In the genomic region with DNA sequence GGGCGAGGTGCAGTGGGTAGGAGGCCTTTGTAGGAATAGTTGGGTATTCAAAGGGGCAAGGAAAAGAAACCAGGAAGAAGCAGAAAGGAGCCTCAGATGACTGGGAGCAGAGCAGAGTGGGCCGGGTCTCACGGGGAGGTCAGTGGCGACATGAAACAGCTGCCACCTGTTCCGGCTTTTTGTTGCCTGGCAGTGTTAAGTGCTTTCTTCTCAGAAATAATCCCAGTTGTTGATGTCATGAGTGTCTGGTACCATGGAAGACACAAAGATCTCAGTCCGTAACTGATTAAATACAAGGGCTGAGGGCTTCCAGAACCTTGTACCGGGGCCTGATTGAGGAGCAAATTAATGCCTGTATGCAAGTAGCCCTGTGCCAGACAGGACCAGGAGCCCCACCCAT, we compare ENCODE assay signal across 14 mouse cellular contexts.
"Had no signal": no experiment of that assay in that cellular context is flagged by ENCODE, and none has a peak within 500 bp of the region (broad histone marks: within the 10 kb centered on the region; RNA-seq: fewer than 3 reads in every experiment).

No protein-coding gene starts in this region.

- H3K9ac ChIP-seq: intestine, embryonic 15.5 days; limb, embryonic 15.5 days; liver, embryonic 13.5 days; midbrain, embryonic 12.5 days; neural tube, embryonic 15.5 days had no signal

- H3K4me2 ChIP-seq: intestine, embryonic 15.5 days; limb, embryonic 15.5 days; liver, embryonic 13.5 days; midbrain, embryonic 12.5 days; neural tube, embryonic 15.5 days had no signal

- H3K4me1 ChIP-seq: midbrain, embryonic 12.5 days; neural tube, embryonic 15.5 days had no signal

- DNase-seq: kidney, adult 18-20 months; kidney, postnatal 14 days; layer of hippocampus, adult 9-11 months; layer of hippocampus, postnatal 36 days; liver, embryonic 13.5 days; lung, adult 18-20 months; right cerebral cortex, adult 18-20 months; right cerebral cortex, postnatal 25 days; thymus, postnatal 4 days had no signal

- H3K27me3 ChIP-seq: intestine, embryonic 15.5 days; limb, embryonic 15.5 days; liver, embryonic 13.5 days; midbrain, embryonic 12.5 days; neural tube, embryonic 15.5 days had no signal

- H3K4me3 ChIP-seq: intestine, embryonic 15.5 days; limb, embryonic 15.5 days; liver, embryonic 13.5 days; midbrain, embryonic 12.5 days; neural tube, embryonic 15.5 days had no signal

- ATAC-seq: intestine, embryonic 15.5 days had no signal

- H3K9me3 ChIP-seq: intestine, embryonic 15.5 days; limb, embryonic 15.5 days; neural tube, embryonic 15.5 days had no signal

- H3K27ac ChIP-seq: intestine, embryonic 15.5 days; limb, embryonic 15.5 days; liver, embryonic 13.5 days; midbrain, embryonic 12.5 days; neural tube, embryonic 15.5 days; stomach, postnatal 0 days had no signal
